Mouse (Mus musculus): ENCODE data around the gene Hif3a.

The Hif3a gene

DNA sequence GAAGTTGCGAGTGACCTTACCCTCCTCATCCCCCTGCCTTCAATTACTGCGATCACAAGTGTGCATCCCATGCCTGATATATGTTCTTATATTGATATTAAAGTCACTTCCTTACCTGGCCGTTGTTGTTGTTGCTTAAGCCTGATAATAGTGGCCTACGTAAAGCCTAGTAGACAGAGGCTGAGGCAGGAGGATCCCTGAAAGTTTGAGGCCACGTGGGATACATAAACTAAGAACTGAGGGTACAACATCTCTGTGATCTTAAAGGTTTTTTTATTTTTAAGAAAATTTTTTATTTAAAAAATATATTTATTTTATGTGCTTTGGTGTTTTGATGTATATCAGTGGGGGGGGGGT lies 69.8 kb downstream of the Hif3a start, which contains the start of gene Ccdc8:
TSS of gene Ccdc8 (plus strand) at position 258 of the 357 bp plus-strand sequence.
- no peak for DNase-seq (ENCODE audit: low spot score in 2 of 2)

DNA sequence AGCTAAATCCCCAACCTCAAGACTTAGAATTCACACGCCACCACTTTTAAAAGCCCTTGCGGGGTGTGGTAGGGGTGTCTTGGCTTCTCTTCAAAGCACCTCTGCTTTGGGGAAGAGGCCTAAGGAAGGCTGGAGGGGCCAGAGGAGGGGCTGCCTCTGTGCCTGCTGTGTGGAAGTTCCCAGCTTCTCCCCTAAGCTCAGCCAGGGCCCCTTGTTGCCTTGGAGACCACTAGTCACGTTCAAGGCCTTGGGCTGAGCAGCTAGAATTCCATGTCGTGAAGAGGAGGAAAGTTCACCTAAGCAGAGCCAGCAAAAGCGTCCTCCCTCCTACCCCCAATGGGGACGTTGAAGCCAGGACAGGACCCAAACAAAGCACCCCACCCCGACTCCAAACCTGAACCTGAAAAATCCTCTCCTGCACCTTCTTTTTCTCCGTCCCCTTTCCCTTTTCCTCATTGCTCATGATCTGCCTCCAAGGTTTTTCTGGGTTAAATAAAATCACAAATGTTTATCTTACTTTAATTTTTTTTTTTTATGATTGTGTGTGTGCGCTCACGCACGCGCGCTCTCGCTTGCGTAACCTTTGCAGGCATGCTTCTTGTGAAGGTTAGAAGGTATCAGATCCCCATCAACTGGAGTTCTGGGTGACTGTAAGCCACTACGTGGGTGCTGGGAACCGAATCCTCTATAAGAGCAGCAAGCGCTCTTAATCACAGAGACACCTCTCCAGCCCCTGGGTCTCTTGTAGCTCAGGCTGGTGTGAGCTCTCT lies 70.4 kb downstream of the Hif3a start:
- DNase-seq (ENCODE audit: low spot score in 2 of 2) = no peak

DNA sequence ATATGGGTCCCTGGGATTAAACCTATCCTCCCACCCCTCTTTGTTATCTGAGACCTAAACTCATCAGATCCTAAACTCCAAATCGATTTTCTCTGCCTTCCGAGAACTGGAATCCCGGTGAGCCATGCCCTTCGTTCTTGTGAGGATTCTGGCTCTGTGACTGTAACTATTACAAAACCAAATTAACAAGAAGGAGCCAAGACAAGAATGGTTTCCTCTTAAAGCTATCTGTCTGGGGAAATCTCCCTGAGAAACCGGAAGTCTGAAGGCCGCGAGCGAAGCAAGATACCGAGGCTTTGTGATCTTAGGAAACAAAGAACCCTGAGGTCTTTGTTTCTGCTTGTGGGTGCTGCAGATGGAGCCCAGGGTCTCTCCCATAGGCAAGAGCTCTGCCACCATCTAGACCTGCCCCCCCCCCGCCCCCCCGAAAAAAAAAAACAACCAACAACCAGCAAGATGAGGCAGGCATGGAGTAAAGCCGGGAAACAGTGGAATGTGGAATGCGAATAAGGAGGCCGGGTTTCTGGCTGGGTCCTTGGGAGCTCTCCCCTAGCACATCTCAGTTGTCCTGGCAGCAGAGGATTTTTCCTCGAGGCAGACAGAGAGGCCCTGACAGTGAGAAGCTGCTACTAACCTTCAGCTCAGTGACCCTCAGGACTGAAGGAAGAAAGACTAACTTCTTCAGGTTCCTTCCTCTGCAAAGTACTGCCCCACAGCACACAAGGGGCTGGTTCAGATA lies 72.1 kb downstream of the Hif3a start:
- DNase-seq (ENCODE audit: low spot score in 2 of 2) = peak in 1 of 2 experiments; percentile 13

DNA sequence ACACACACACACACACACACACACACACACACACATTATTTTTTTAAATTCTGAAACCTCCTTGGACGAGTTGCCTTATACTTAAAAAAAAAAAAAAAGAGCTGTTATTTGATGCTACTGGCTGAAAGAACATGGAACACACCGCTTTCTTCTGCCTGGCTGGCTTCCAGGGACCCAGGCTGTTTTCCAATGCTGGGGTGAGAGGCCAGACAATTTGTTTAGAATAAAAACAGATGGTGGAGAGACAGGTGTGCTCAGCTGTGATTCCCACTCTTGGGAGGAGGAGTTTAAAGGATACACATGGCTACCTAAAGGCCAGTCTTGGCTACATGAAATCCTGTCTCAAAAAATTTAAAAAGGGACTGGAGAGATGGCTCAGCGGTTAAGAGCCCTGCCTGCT lies 73.8 kb downstream of the Hif3a start:
- DNase-seq (ENCODE audit: low spot score in 2 of 2) = peak; percentile 63 to 68

DNA sequence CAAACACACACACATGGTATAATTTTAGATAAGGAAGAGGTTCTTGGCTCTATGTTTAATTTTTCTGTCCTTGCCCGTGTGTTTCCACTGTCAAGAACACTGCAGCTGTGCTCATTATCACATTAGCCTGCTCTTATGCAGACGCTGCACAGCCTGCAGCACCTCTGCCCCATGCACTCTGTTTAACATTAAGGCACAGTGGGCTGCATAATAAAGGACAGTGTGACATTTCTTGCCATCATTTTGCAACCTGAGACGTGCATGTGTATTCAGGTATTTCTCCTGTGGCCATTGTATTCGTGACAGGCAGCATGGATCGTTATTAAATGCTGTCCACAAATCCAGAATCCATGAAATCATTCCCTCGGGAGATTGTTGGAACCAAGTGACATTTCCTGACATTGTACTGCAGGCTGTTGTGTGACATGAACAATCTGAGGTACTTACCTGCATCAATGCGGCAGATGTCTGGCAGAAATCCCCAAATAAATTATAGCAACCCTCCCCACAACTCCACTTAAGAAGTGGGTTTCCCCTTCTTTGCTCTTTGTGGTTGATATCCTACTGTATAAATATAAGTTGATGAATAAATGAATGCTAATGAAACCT lies 74.6 kb downstream of the Hif3a start:
- peak in 1 of 2 experiments; percentile 15 for DNase-seq (ENCODE audit: low spot score in 2 of 2)

DNA sequence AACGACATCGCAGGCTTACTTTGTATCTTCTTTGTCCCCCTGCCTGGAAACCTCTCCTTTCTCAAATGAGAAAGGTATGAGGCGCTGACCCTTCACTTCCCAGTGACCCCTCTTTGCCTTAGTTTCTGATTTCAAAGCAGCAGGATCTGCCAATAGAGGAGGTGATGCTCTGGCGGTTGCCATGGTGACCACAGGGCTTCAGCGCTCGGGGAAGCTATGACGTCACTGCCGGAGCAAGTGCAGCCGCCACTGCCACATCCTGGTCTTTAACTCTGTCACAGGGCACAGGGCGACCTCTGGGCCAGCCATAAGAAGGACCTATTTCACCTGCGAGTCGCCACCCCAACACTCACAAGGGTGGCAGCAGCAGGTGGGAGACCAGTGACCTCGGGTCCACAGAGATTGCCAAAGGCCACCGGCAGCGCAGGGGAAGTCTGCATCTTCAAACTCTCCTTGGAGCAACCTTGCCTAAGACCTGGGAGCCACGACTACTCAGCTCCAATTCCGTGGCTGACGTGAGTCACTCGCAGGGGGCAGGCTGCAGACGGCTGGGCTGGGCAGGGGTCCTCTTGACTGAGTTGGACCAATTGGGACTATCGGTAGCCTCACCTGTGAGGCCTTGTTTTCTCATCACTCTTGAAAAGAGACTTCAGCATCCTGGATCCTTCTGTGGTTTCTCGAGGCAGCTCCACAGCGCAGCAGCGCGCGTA lies 79.2 kb downstream of the Hif3a start, which contains the start of gene Gm42372:
TSS of gene Gm42372 (plus strand) at position 228 of the 710 bp plus-strand sequence.
- DNase-seq (ENCODE audit: low spot score in 2 of 2) = no peak
